Mouse (Mus musculus) adrenal gland, postnatal 4 days (tissue): ENCODE results near the gene Mrpl49. TPM values are rescaled to one million over a fixed set of nuclear protein-coding genes. Genes with fewer than 3 reads are reported as not detected.

Source experiments
- DNase-seq, 2 experiments: peaks; one replicate each; pipeline ENCODE4 v3.0.0; 2021 to 2022; ENCODE audit warnings: low spot score in 2 of 2, mixed read lengths in 2 of 2
- total RNA-seq, 2 experiments: library from RNA; stranded (reverse); gene quantifications; 2 replicates each; pipeline ENCODE4 v1.2.3; 2021

Mrpl49 gene
- total RNA-seq, 2 experiments from 2014 or later, result 55.6 to 63.5 TPM

DNA sequence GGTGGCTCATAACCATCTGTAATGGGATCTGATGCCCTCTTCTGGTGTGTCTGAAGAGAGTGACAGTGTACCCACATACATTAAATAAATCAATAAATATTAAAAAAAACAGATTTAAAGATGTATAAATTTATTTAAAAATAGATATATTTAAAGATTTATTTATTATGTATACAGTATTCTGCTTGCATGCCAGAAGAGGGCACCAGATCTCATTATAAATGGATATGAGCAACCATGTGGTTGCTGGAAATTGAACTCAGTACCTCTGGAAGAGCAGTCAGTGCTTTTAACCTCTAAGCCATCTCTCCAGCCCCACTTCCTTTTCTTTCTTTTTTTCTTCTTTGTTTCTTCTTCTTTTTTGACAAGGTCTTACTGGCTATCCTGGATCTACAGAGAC, 17.6 kb downstream of the Mrpl49 start:
- DNase-seq, result no peak

DNA sequence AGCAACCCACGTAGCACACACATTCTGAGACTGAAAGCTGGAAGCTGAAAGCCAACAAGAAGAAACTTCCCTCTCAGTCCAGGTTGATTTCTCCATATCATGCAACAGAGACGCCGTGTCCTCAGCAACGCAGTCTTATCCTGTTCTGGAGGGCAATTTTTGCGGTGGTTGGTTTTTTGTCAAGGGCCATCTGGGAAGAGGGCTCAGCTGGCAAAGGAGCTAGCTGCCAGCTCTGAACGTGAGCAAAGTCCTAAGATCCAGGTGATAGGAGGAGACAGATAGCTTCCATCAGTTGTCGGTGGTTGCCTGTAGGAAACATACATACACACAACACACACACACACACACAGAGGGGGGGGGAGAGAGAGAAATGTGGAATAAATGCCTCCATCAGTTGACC, 19.3 kb downstream of the Mrpl49 start:
- DNase-seq, result no peak

DNA sequence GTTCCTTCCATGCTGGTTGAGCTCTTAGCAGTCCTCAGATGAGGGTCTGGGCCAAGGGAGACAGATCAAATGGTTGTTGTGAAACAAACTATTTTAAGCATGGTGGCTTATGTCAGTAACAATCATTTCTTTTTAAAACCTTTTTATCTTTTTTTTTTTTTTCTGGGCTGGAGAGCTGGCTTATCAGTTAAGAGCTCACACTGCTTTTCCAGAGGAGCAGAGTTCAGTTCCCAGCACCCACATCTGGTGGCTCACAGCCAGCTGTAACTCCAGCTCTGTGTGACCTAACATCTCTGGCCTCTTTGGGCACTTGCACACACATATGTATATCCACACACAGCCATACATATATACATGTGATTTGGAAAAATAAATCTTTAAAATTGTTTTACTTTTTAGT, 19.9 kb downstream of the Mrpl49 start:
- no peak for DNase-seq

DNA sequence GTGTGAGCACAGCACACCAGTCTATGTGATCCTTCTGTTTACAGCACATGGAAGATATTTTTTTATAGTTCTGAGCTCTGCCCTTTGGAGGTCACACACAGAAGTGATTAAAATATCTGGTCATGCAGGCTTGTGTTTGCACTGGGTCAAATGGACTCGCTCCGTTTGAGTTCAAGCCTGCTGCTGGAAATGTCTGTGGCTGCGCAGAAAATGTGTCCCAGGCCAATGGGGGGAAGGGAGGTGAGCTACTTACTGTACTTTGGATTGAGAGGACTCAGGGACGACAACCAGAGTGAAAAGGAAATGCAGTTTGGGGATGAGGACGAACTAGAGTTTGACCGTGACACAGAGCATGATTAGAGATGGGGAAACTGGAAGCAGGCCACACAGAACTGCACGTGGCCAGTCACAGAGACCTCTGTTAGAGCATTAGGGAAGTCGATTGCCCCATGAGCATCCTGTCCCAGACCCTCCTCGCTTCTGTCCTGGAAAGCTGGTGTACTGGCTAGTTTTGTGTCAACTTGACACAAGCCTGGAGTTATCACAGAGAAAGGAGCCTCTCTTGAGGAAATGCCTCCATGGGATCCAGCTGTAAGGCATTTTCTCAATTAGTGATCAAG, 21.5 kb downstream of the Mrpl49 start:
- DNase-seq, result no peak

DNA sequence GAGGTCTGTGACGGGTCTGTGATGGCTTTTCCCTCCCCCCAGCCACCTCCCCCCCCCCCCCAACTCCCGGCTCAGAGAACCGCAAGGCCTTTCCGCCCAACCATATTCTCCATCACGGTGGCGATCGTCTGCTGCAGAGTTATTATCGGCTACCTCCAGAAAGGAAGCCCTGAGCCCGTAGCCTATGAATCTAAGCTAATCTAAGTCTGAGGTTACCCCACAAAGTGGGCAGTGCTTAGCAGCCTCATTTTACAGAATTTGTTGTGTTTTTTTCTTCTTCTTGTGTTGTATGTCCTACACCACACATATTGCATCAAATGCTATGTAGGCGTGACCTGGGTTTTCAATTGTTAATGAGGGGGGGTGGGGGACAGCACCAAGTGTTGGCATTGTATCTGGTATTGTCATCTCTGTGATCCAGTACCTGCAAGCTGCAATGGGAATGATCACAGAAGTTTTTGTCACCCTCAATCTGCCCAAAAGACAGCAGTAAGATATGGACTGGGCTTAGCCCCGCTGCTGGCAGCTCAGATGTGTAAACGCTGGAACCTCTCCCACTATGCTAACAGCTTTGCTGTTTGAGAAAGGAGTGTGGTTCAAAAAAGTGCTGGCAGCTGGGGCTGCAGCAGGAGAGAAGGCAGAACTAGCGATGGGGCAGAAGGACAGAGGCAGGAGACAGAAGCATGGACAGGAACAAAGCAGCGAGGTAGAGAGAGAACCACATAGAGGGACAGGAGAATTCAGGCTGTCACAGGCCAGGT, 26.9 kb downstream of the Mrpl49 start:
- no peak for DNase-seq

DNA sequence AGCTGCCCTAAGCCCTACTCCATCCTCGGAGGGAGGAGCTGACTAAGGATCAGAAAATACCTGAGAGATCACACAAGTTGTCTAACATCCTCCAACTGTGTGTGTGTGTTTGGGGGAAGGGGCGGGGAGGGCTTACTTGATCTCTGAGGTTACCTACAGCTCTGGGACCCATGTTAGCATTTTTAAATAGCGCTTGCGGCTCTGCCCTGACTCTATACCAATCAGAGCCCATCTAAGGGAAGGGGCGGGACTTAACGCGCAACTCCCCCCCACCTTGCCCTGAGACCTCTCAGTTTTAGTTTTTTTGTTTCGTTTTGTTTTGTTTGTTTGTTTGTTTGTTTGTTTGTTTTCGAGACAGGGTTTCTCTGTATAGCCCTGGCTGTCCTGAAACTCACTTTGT, 28.2 kb downstream of the Mrpl49 start:
- DNase-seq, result no peak

DNA sequence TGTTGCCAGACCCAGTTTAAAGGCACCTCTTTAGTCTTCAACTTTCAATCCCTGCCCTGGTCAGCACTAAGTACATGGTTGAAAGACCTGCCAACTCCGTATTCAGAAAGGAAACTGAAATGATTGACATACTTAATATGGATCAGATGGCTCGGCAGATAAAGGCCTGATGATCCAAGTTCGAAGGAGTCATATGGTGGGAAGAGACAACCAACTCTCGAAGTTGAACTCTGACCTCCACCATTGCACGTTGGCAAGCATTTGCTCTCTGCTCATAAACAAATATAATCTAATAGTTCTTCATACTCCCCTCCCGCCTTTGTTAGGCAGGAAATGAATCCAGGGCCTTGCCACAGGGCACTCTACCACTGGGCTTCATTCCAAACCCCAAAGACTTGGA, 28.6 kb downstream of the Mrpl49 start:
- no peak for DNase-seq

DNA sequence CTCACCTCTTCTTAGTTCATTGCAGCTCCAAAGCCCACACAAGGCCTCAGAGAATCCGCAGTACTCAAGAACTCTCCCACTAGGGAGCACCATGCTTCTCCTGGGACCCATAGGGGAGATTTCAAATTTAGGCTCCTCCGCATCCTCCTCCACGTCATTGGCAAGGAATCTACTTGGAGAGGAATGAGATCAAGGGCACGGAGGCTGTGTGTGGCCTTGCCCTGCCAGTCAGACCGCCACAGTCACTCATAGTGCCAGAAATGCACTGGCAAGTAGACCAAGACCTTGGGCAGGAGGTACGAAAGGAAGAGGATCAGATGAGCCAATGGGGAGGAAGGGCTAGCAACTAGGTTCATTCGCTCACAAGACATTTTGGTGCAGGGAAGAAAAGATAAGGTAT, 33.7 kb downstream of the Mrpl49 start:
- DNase-seq, result peak in 1 of 2 experiments; percentile 32

DNA sequence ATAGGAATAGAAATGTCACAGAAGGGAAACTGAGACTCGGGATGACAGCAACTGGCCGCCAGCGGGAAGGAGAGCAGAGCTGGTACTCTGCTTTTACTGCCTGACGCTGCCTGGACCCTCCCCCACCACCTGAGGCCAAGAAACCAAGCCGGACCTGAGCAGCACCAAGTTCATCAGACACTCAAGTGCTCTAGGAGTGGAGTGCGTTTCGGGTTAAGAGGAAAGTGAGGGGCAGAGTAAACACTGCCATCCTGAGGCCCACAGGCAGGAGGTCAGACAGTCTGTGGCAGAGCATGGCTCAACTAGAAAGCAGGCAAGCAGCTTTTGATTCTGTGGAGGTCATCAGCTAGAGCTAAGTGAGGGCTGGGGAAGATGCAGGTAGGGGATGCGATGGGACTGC, 34.5 kb downstream of the Mrpl49 start:
- DNase-seq, result no peak

DNA sequence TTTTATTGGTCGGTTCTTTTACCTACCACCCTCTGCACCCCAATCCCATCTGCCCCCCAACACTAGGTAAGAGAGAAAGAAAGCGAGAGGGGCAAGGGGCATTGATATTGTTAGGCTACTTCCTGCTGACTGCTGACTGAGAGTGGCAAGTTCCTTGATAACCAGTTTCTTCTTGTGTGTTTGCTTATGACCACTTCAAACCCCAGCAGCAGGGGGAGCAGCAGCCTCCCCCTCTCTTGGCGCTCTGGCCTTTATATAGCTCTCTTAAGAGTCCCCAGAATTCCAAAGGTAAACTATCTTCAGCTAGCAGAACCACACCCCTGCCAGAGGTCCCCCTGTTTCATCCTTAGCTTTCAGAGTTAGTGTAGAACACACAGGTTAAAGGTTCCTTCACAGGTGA, 37.3 kb downstream of the Mrpl49 start:
- DNase-seq, result no peak

DNA sequence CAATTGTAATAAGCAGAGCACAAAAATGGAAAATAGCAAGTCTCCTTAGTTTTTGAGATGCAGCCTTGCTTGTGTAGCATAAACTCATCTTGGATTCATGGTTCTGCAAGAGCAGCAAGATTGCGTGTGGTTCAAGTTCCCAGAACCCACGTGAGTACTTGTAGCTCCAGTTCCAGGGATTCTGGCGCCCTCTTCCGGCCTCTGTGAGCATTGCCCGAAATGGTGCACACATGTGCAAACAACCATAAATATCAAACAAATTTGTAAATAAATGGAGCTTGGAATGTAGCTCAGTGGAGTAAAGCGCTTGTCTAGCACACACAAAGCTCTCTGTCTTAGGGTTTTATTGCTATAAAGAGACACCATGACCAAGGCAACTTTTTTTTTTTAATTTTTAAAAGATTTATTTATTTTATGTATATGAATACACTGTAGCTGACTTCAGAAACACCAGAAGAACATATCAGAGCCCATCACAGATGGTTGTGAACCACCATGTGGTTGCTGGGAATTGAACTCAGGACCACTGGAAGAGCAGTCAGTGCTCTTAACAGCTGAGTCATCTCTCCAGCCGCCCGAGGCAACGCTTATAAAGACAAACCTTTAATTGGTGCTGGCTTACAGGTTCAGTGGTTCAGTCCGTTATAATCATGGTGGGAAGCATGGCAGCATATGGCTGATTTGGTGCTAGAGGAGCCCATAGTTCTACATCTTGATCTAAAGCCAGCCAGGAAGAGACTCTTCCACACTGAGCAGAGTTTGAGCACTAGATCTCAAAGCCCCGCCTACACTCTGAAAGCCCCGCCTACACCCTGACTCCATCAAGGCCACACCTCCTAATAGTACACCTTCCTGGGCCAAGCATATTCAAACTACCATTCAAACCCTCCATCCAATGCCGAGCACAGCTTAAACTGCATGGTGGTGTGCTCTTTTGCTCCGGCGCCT, 39.2 kb downstream of the Mrpl49 start:
- peak; percentile 63 to 78 for DNase-seq

DNA sequence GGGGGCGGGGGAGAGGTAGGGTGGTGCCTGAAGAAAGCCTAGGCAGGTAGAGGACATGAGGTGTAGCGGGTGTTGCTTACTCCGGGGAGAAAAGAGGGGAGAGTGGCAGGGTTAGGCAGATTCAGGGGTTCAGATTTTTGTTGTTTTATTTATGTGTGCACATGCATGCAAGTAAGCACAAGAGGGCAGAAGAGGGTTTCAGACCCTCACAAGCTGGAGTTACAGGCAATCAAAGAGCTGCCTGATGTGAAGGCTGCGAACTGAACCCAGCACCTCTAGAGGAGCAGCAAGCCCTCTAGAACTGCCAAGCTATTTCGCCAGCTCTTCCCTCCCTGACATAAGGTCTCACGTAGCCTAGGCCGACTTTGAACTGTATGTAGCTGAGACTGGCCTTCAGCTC, 41.1 kb downstream of the Mrpl49 start:
- no peak for DNase-seq

DNA sequence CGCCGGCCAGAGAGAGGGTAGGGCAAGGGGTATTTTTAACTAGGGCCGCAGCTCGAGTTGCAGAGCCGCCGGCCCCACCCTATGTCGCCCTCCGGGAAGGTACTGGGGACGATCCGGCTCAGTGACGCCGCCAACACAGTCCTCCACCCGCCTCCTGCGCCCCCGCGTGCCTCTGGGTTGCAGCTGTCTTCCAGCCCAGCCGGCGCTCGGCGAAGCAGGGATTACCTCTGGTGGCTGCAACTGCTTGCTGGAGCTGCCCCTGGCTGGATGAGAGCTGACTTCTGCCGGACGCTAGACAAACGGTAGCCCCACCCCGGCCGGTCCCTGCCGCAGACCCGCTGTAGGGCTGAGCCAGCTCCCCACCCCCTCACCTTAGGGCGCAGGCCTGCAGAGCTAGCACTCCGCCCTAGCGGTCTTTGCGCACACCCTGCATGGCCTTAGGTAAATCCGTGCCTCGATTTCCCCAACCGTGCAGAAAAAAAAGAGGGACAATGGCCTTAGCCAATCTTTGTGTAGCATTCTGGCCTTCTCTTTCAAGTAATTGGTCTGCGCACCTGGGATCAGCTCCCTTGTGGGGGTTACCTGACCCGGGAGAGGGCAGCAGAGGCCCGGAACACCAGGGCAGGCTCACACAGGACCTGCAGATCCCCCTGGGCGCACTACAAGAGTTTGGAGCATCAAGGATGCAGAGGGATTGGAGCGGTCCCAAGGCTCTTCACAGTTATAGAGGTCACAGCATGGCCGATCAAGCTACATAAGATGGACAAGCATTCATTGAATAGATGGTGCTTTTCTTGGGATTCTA, 41.9 kb downstream of the Mrpl49 start, which contains the start of gene Capn1:
Gene Capn1 (minus strand): TSS at position 387 of the 805 bp plus-strand sequence.
- peak; percentile 46 to 58 for DNase-seq

DNA sequence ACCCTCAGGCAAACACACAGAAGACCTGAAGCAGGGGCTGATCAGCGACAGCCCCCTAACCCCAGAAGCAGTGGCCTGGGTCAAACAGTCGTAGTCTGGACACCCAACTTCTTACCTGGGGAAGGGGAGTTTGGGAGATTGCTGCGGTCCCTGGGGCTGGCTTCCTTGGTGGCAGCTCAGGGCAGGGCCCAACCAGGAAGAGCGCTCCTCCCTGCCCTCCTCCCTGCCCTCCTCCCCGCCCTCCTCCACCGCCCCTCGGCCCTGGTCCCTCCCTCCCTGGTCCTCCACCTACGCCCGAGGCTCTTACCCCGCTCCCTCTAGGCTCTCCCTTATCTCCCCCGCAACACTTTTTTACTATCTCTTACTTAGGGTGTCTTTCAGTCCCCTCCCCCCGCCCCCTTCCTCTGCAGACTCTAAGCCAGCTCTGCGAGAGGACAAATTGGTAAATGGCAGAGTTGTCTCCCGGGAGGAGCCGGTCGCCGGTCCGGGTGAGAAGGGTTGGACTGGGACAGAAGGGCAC, 42.5 kb downstream of the Mrpl49 start:
- DNase-seq, result no peak

DNA sequence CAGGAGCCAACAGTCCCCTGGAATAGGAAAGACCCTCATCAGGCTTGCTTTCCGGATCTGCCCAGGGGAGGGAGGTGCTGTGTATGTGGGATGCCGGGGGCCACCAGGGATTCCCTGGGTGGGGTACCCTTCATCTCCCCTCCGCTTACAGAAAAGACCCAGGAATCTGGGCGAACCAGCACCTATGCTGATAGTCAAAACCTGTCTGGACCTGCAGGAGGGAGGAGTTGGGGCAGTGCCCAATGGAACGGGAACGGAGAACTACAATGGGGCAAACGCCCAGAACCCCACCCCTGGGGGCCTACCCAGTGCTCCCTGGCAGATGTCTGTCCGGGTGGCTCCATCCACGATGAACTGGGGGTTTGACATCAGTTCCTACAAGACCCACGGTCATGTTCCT, 43.9 kb downstream of the Mrpl49 start:
- no peak for DNase-seq

DNA sequence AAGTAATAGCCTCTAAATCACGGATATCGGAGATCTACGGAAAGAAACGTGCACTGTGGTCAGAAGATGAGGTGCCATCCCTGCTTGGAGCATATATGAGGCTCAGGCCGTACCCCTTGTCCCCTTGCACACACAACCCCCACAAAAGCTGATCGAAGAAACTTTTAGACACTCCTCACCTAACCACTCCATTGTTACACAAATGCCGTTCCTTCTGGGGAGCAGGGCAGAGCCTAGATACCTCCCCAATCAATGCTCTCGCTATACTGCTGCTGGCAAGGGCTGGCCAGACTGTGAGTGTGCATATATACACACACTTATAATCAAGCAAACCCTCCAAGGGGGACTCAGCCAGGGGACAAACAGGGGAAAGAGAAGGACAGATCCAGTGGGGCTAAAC, 48.4 kb downstream of the Mrpl49 start:
- DNase-seq, result no peak

DNA sequence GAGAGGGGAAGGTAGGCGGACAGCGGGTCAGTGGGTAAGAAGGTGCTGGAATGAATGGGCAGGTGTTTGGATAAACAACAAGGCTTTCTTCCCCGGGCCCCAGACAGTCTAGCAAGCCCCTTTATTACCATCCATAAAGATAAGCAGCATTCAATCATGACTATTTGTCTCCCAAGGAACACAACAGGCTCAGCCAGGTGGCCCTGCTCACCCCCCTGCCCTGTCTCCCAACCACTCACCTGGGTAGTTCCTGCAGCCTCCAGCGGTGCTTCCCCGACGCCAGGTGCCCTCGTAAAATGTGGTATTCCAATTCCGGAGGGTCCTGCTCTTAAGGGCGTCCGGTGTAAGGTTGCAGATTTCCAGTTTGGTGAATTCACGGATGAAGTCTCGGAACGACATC, 50.6 kb downstream of the Mrpl49 start:
- no peak for DNase-seq

DNA sequence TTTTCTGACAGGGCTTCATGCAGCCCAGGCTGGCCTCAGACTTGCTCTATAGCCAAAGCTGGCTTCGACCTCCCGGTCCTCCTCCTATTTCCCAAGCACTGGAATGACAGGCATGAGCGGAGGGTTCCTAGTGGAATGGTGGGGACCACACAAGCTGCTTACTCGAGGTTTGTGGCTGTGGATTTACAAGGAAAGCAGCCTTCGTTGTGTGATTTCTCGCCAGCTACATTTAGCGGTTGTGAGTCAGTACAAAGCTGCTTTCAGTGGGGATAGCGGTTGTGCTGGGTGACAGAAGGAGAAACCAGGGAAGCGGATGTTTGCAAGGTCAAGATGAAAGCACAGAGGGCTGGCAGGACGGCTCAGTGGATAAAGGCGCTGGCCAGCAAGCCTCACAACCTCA, 52.0 kb downstream of the Mrpl49 start:
- no peak for DNase-seq
